Mouse (Mus musculus): Measurements from ENCODE around the gene Slc15a1. TPM values are rescaled to one million over a fixed set of nuclear protein-coding genes. Genes with fewer than 3 reads are reported as not detected.

The Slc15a1 gene
- polyA plus RNA-seq, 1 experiment from 2014 or later: not detected

DNA sequence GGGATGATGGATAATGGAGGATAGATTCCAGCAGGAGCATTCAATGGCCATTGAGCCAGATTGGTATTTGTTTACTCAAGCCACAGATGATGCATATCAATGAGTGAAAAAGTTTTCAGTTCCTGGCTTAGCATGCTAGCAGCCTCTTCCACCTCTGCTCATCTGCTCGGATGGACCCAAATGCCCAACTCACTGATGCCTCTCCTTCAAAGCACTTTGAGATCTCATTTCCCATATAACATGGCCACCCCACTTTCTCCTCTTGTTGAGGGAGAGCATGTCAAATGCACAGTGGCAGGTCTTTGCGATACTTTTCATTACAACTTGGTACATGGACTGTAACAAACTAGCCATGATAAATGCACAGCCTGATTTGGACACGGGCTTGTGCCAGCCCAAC, 20.6 kb downstream of the Slc15a1 start:
- Histone ChIP-seq H3K9me3 (no peaks in the 10 kb centered on the region), H3K27me3 (no peaks in the 10 kb centered on the region), H3K9ac (no peak overlapping the region), H3K4me3 (no peak overlapping the region), H3K36me3 (no peaks in the 10 kb centered on the region), H3K4me2 (no peak overlapping the region), H3K27ac (no peak overlapping the region), H3K4me1 (replicated peaks) (no peaks in the 10 kb centered on the region)
- ATAC-seq (ENCODE audit: low FRiP score): no peak
- WGBS: 92% methylated on average over 3 of the region's 3 CpGs

DNA sequence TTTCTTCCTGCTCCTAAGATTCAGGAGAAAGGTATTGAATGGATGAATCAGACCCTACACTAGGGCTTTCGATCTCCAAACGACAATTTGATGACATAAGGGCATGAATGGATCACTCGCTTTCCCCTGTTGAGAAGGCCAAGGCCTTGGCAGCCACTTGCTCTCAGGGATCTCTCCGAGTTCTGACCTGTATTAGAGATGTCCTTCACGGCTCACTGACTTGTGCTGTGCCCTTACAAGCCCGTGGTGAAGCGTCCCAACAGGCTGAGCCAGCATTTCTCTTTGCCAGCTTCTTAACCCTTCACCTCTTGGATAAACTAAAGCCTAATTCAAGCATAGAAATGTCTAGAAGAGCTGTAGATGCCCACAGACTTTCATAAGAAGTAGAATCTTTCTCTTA, 22.9 kb downstream of the Slc15a1 start:
- no peak overlapping the region for H3K9ac ChIP-seq
- no peak overlapping the region for H3K27ac ChIP-seq
- no peak for ATAC-seq (ENCODE audit: low FRiP score)
- no peak overlapping the region for H3K4me3 ChIP-seq
- no peaks in the 10 kb centered on the region for H3K27me3 ChIP-seq
- no peaks in the 10 kb centered on the region for H3K36me3 ChIP-seq
- WGBS: 77% methylated on average over 7 of the region's 7 CpGs
- no peaks in the 10 kb centered on the region for H3K4me1 ChIP-seq (replicated peaks)
- no peaks in the 10 kb centered on the region for H3K9me3 ChIP-seq
- H3K4me2 ChIP-seq: no peak overlapping the region

DNA sequence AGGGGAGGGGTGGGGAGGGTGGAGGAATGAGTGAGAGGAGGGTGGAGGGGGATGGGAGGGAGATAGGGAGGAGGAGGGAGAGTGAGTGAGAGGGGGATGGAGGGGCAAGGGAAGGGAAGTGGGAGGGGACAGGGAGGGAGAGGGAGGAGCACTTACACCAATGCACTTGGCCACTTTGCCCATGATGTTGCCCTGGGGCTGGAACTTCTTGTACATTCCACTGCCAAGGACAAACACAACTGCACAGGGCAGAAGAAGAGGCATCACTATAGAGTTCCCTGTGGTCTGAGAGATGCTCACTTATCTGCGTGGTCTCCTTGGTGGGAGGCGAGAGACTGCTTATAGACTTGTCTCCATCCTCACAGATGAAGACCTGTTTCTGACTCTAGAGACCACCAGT, 23.5 kb downstream of the Slc15a1 start:
- 88% methylated on average over 2 of the region's 2 CpGs for WGBS
- H3K27ac ChIP-seq: no peak overlapping the region
- no peak for ATAC-seq (ENCODE audit: low FRiP score)

DNA sequence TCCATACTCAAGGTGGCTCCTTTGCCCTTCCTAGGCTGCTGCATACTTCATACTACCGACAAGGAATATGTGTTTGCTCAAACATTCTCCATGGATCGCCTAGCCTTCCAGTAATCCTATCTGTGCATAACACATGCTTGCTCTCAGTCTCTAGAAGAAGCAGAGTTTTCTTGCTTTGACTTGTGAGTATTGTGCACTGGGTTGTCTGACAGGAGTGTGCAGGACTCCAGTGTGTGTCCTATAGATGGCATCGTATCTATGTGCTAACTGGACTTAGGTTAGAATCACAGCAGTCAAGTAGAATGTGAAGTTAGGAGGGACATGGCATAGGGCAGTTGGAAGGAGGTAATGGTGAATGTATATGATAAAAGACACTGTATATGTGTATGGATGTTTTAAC, 26.0 kb downstream of the Slc15a1 start:
- Histone ChIP-seq H3K4me3 (no peak overlapping the region), H3K27ac (no peak overlapping the region), H3K4me2 (no peak overlapping the region), H3K4me1 (replicated peaks) (no peaks in the 10 kb centered on the region), H3K9ac (no peak overlapping the region), H3K27me3 (no peaks in the 10 kb centered on the region), H3K36me3 (no peaks in the 10 kb centered on the region), H3K9me3 (no peaks in the 10 kb centered on the region)
- no peak for ATAC-seq (ENCODE audit: low FRiP score)
- 88% methylated on average over 3 of the region's 3 CpGs for WGBS

More for the DNA sequence above, 23.5 kb downstream of the Slc15a1 start:
- no peak overlapping the region for H3K9ac ChIP-seq
- H3K4me2 ChIP-seq: no peak overlapping the region
- H3K36me3 ChIP-seq: no peaks in the 10 kb centered on the region
- H3K4me1 ChIP-seq (replicated peaks): no peaks in the 10 kb centered on the region
- no peak overlapping the region for H3K4me3 ChIP-seq
- H3K9me3 ChIP-seq: no peaks in the 10 kb centered on the region
- H3K27me3 ChIP-seq: no peaks in the 10 kb centered on the region

DNA sequence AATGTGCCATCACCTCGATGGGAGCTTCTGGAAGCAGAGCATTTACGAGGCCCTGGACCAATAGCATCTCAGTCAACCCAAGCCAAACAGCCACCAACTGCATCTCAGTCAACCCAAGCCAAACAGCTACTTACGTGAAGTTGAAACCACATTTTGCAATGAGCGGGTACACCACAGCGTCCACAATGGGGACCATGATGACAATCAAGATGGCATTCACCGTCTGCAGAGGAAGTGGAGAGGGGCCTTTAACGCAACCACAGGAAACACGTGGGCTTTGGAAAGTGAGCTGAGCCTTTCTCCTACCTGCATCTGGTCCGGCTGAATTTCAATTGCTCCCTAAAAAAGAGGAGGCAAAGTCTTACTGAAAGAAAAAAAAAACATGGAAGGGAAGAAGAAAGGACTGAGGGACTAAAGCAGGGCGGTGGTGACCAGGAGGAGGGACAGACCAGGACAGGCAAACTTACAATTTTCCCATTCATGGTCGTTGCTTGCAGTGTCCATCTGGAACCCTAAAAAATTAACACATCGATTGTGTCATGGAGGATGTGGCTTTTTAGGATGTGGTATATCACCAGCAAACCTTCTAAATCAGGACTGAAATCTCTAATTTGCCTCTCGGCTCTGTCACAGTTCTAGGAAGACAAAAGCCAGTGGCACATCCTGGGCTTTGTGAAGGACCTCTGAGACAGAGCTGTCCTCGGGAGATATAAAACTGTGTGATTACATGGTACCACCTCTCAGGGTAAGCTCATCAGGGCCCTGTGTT, 26.9 kb downstream of the Slc15a1 start:
- Histone ChIP-seq H3K36me3 (no peaks in the 10 kb centered on the region), H3K27me3 (no peaks in the 10 kb centered on the region), H3K4me2 (no peak overlapping the region), H3K9ac (no peak overlapping the region), H3K4me1 (replicated peaks) (no peaks in the 10 kb centered on the region), H3K27ac (no peak overlapping the region), H3K4me3 (no peak overlapping the region), H3K9me3 (no peaks in the 10 kb centered on the region)
- WGBS: 89% methylated on average over 14 of the region's 14 CpGs
- ATAC-seq (ENCODE audit: low FRiP score): no peak

DNA sequence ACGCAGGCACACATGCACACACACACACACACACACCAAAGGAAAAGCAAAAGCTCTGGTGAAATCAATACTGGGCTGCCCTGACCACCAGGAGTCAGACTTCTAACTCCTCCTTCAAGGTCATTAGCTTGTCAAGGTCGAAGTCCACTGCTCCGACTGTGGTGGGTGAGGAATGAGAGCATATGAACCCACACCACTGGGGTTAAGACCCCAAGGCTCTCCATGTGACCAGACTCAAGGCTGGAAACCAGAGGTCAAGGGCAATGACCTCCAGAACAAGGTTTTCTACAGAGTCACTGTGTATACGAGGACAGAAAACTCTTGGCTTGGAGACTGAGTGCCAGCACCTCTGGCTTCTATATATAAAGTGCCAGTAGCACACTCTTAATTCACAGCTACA, 31.2 kb downstream of the Slc15a1 start:
- Histone ChIP-seq H3K9me3 (no peaks in the 10 kb centered on the region), H3K9ac (no peak overlapping the region), H3K36me3 (no peaks in the 10 kb centered on the region), H3K4me3 (no peak overlapping the region), H3K27me3 (no peaks in the 10 kb centered on the region), H3K4me1 (replicated peaks) (no peaks in the 10 kb centered on the region), H3K27ac (no peak overlapping the region), H3K4me2 (no peak overlapping the region)
- no peak for ATAC-seq (ENCODE audit: low FRiP score)
- 73% methylated on average over 4 of the region's 4 CpGs for WGBS

DNA sequence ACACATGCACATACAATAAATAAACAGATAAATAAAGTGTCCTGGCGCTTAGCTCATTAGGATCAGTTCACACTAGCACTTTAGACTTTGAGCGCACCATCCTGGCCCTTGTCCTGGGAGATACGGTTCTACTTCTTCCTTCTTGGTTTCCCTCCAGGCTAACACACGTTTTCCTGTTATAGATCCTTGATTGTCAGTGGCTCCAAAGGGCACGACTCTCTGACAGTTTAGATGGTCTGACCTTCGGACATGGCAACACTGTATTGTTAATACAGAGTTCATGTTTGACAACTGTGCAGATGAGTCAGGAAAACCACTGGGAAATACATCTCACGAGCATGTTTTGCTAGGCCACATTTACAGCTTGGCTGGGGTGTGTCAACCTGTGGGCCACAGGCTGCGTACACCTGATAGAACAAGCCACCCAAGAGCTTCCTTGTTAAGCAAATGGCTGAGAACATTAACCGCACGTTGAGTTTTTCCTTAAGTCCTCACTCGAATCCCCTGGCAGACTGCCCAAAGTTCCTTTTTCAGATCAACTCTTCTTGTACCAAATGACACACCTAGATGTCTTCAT, 33.4 kb downstream of the Slc15a1 start:
- Histone ChIP-seq H3K4me3 (no peak overlapping the region), H3K4me2 (no peak overlapping the region), H3K9me3 (no peaks in the 10 kb centered on the region), H3K27ac (no peak overlapping the region), H3K27me3 (no peaks in the 10 kb centered on the region), H3K4me1 (replicated peaks) (no peaks in the 10 kb centered on the region), H3K9ac (no peak overlapping the region), H3K36me3 (no peaks in the 10 kb centered on the region)
- ATAC-seq (ENCODE audit: low FRiP score): no peak
- 87% methylated on average over 11 of the region's 11 CpGs for WGBS

DNA sequence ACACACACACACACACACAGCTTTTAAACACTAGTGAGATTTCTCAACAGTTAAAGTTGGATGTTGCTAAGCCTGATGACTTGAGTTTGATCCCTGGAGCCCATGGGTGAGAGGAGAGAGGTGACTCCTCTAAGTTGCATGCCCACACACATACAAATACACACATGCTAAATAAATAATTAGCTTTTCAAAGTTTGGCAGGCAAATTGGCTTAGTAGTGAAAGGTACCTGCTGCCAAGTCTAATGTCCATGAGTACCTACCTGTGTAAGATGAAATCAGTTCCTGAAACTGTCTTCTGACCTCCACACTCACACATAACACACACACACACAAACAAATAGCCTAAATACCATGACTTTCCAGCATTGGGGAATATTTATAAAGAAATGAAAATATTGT, 35.5 kb downstream of the Slc15a1 start:
- Histone ChIP-seq H3K4me1 (replicated peaks) (no peaks in the 10 kb centered on the region), H3K4me2 (no peak overlapping the region), H3K27me3 (no peaks in the 10 kb centered on the region), H3K9ac (no peak overlapping the region), H3K36me3 (no peaks in the 10 kb centered on the region), H3K9me3 (no peaks in the 10 kb centered on the region), H3K4me3 (no peak overlapping the region), H3K27ac (no peak overlapping the region)
- ATAC-seq (ENCODE audit: low FRiP score): no peak

DNA sequence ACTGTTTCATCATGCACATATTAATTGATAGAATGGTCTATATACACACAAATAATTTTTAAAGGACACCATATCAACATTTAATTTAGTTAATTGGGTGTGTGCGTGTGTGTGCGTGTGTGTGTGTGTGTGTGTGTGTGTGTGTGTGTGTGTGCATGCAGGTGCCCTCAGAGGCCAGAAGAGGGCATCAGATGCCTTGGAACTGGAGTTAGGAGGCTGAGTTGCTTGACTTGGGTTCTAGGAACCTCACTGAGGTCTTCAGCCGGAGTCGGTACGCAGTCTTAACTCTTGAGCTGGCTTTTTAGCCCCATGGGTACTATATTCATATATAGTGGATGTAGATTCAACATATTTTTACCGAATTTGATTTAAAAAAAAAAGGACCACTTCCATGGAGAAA, 37.4 kb downstream of the Slc15a1 start:
- WGBS: 91% methylated on average over 6 of the region's 6 CpGs
- no peaks in the 10 kb centered on the region for H3K9me3 ChIP-seq
- ATAC-seq (ENCODE audit: low FRiP score): no peak

DNA sequence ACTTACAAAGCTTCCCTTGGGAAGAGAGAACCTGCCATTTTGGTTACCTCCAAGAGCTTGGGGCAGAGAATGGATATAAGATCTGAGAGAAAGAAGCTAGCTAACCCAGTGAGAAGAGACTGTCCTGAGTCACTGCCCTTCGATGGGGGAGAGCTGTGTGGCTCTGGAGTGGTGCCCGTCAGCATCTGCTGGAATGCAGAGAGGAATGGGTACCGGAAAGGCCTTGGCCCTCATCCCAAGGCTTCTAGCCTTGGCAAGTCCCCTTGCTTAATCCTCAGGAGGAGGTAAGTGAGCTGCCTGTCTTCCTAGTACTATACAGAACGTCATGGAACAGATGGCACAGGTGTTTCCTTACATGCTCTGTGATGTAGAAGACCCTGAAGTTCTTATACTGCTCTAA, 38.6 kb downstream of the Slc15a1 start:
- Histone ChIP-seq H3K27me3 (no peaks in the 10 kb centered on the region), H3K36me3 (no peaks in the 10 kb centered on the region), H3K27ac (no peak overlapping the region), H3K9ac (no peak overlapping the region), H3K4me2 (no peak overlapping the region), H3K9me3 (no peaks in the 10 kb centered on the region), H3K4me3 (no peak overlapping the region), H3K4me1 (replicated peaks) (no peaks in the 10 kb centered on the region)
- WGBS: 90% methylated on average over 4 of the region's 4 CpGs
- ATAC-seq (ENCODE audit: low FRiP score): no peak

More for the DNA sequence above, 37.4 kb downstream of the Slc15a1 start:
- H3K4me2 ChIP-seq: no peak overlapping the region
- no peak overlapping the region for H3K27ac ChIP-seq
- H3K9ac ChIP-seq: no peak overlapping the region
- H3K4me3 ChIP-seq: no peak overlapping the region
- H3K27me3 ChIP-seq: no peaks in the 10 kb centered on the region
- no peaks in the 10 kb centered on the region for H3K4me1 ChIP-seq (replicated peaks)
- no peaks in the 10 kb centered on the region for H3K36me3 ChIP-seq

DNA sequence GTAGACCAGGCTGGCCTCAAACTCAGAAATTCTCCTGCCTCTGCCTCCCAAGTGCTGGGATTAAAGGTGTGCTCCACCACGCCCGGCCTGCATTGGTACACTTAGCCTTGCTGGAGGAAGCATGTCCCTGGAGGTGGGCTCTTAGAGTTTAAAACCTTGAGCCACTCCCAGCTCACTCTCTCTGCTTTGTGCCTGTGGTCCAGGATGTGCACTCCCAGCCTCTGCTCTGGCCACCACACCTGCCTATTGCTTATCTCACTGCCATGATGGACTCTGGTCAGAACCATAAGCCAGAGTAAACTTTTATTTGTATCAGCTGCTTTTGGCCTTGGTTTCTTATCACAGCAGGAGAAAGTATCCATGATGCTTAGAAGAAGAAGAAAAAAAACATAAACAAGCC, 40.7 kb downstream of the Slc15a1 start:
- 94% methylated on average over 2 of the region's 2 CpGs for WGBS
- Histone ChIP-seq H3K4me2 (no peak overlapping the region), H3K4me1 (replicated peaks) (no peaks in the 10 kb centered on the region), H3K27me3 (no peaks in the 10 kb centered on the region), H3K4me3 (no peak overlapping the region), H3K9me3 (no peaks in the 10 kb centered on the region), H3K36me3 (no peaks in the 10 kb centered on the region), H3K27ac (no peak overlapping the region), H3K9ac (no peak overlapping the region)
- ATAC-seq (ENCODE audit: low FRiP score): no peak

DNA sequence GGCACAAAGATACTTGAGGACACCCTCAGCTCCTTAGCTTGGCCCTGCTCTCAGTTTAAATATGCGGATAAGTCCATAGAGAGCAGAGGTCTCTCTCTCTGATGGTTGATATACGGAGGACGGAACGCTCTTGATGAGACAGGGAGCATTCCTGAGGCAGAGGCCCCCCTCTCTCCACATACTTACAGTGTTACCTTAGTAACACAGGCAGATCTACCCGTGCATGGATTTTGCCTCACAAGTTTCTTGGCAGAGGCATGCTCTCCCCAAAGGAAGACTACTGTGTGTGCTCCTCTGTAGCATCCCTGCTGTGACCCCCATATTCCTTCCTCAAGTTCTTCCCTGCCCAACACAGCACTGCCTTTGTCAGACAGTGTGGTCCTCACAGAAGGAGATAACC, 42.3 kb downstream of the Slc15a1 start:
- no peaks in the 10 kb centered on the region for H3K9me3 ChIP-seq
- H3K4me2 ChIP-seq: no peak overlapping the region
- ATAC-seq (ENCODE audit: low FRiP score): peak; percentile 43; the same call in 1 of the 2 replicates
- 38% methylated on average over 5 of the region's 5 CpGs for whole genome bisulfite sequencing
- H3K4me3 ChIP-seq: no peak overlapping the region
- no peaks in the 10 kb centered on the region for H3K4me1 ChIP-seq (replicated peaks)
- no peak overlapping the region for H3K27ac ChIP-seq
- no peaks in the 10 kb centered on the region for H3K36me3 ChIP-seq
- H3K9ac ChIP-seq: no peak overlapping the region
- H3K27me3 ChIP-seq: no peaks in the 10 kb centered on the region

DNA sequence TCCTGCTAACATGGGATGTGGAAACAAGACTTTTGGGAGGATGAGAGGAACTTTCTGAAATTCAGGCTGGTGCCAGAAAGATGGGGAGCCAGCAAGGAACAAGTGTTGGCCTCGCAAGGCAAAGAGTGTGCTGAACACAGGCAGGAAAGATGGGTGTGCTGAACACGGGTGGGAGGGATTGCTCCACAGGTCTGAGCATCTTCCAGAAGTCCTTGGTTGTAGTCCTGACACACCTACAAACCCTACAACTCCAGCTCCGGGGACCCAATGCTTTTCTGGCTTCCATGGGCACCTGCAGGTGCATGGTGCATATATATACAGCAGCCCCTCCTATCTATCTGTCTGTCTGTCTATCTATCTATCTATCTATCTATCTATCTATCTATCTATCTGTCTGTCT, 44.1 kb downstream of the Slc15a1 start:
- Histone ChIP-seq H3K4me2 (no peak overlapping the region), H3K4me3 (no peak overlapping the region), H3K36me3 (no peaks in the 10 kb centered on the region), H3K27me3 (no peaks in the 10 kb centered on the region), H3K9me3 (no peaks in the 10 kb centered on the region), H3K27ac (no peak overlapping the region), H3K4me1 (replicated peaks) (no peaks in the 10 kb centered on the region), H3K9ac (no peak overlapping the region)
- 91% methylated on average over 3 of the region's 3 CpGs for WGBS
- ATAC-seq (ENCODE audit: low FRiP score): no peak
